Mouse (Mus musculus) intestine, postnatal 0 days (tissue): ENCODE data around the gene Muc4. TPM values are rescaled to one million over a fixed set of nuclear protein-coding genes. Genes with fewer than 3 reads are reported as not detected.

Source experiments
- ATAC-seq: fragments of 200-750 bp; cut with Nextera tagmentation; 2 replicates; pipeline ENCODE4 v1.8.0; 2017; ENCODE audit warnings: mild to moderate bottlenecking, moderate TSS enrichment, moderate library complexity
- H3K27ac ChIP-seq: fragments of 300-500 bp; sonication (generic); 2 replicates; pipeline ENCODE4 v1.5.1; 2014; ENCODE audit warnings: mild to moderate bottlenecking, low read depth, low read length, moderate library complexity
- H3K27me3 ChIP-seq: fragments of 300-500 bp; sonication (generic); replicated peaks from 2 replicates; pipeline ENCODE4 v1.6.1; 2014; ENCODE audit warnings: low read length, mixed read lengths; ENCODE audit not compliant: control insufficient read depth, insufficient read depth
- H3K36me3 ChIP-seq: fragments of 300-500 bp; sonication (generic); 2 replicates; pipeline ENCODE4 v1.6.1; 2014; ENCODE audit warnings: mild to moderate bottlenecking, moderate library complexity; ENCODE audit not compliant: control insufficient read depth, insufficient read depth
- H3K4me1 ChIP-seq: fragments of 300-500 bp; sonication (generic); replicated peaks from 2 replicates; pipeline ENCODE4 v1.6.1; 2014; ENCODE audit warnings: antibody characterized with exemption, low read length, mixed read lengths; ENCODE audit not compliant: control insufficient read depth, insufficient read depth
- H3K4me2 ChIP-seq: fragments of 300-500 bp; sonication (generic); replicated peaks from 2 replicates; pipeline ENCODE4 v1.6.1; 2014; ENCODE audit warnings: low read depth, mild to moderate bottlenecking, moderate library complexity
- H3K4me3 ChIP-seq: fragments of 300-500 bp; sonication (generic); 2 replicates; pipeline ENCODE4 v1.5.1; 2014; ENCODE audit warnings: low read depth, low read length
- H3K9ac ChIP-seq: fragments of 300-500 bp; sonication (generic); 2 replicates; pipeline ENCODE4 v1.6.1; 2014; ENCODE audit warnings: mild to moderate bottlenecking, low read depth, low read length
- H3K9me3 ChIP-seq: fragments of 300-500 bp; sonication (generic); 2 replicates; pipeline ENCODE4 v1.6.1; 2016; ENCODE audit warnings: mixed run types; ENCODE audit not compliant: control insufficient read depth
- CTCF ChIP-seq: sonication (generic); IDR thresholded peaks from 2 replicates; pipeline ENCODE4 v1.5.1; 2016; ENCODE audit warnings: low read depth, mild to moderate bottlenecking, control low read depth, antibody characterized with exemption, moderate library complexity
- WGBS: fragments of 180-500 bp; shearing (Covaris S2); extraction: QIAGEN DNeasy Blood & Tissue Kit; methylation state at CpG from one replicate; pipeline ENCODE4 v1.1.7; 2014; 5-methylcytosine and 5-hydroxymethylcytosine counted together
- polyA plus RNA-seq: library from polyadenylated mRNA; unstranded; fragments of >200 nt; fragmentation: Nextera tagmentation; extraction: Ambion mirVana; gene quantifications from 2 replicates; pipeline ENCODE4 v1.2.1, GENCODE M21; 2015

The Muc4 gene
- polyA plus RNA-seq, 1 experiment from 2014 or later: 0.95 TPM

- H3K9ac ChIP-seq: no peak overlapping the region
- peak; percentile 21; the same call in 1 of the 2 replicates for TF ChIP-seq CTCF
- H3K27me3 ChIP-seq: no peaks in the 10 kb centered on the region
- 91% methylated on average over 2 of the region's 2 CpGs for WGBS
- no peaks in the 10 kb centered on the region for H3K4me1 ChIP-seq
- no peaks in the 10 kb centered on the region for H3K36me3 ChIP-seq
- H3K4me2 ChIP-seq: no peak overlapping the region
- H3K27ac ChIP-seq: no peak overlapping the region
- no peak overlapping the region for H3K4me3 ChIP-seq
- no peaks in the 10 kb centered on the region for H3K9me3 ChIP-seq
- no peak for ATAC-seq
These were observed 28.9 kb downstream of the Muc4 start for GRCm38 (mm10) chr16:32764550-32764949.

- H3K4me1 ChIP-seq: no peaks in the 10 kb centered on the region
- no peaks in the 10 kb centered on the region for H3K9me3 ChIP-seq
- WGBS: 77% methylated on average over 6 of the region's 6 CpGs
- no peak overlapping the region for H3K27ac ChIP-seq
- H3K4me3 ChIP-seq: no peak overlapping the region
- no peak for TF ChIP-seq CTCF
- no peaks in the 10 kb centered on the region for H3K36me3 ChIP-seq
- H3K4me2 ChIP-seq: no peak overlapping the region
- ATAC-seq: no peak
- H3K27me3 ChIP-seq: no peaks in the 10 kb centered on the region
- H3K9ac ChIP-seq: no peak overlapping the region
These were observed 29.3 kb downstream of the Muc4 start for GRCm38 (mm10) chr16:32764961-32765360.

GRCm38 (mm10) chr16:32766904-32767303 lies 31.2 kb downstream of the Muc4 start:
- Histone ChIP-seq H3K27me3 (no peaks in the 10 kb centered on the region), H3K9me3 (no peaks in the 10 kb centered on the region), H3K27ac (no peak overlapping the region), H3K4me3 (no peak overlapping the region), H3K9ac (no peak overlapping the region), H3K36me3 (no peaks in the 10 kb centered on the region), H3K4me2 (no peak overlapping the region), H3K4me1 (no peaks in the 10 kb centered on the region)
- no peak for ATAC-seq
- TF ChIP-seq CTCF: no peak
- WGBS: 89% methylated on average over 7 of the region's 7 CpGs

- Histone ChIP-seq H3K4me1 (no peaks in the 10 kb centered on the region), H3K9ac (no peak overlapping the region), H3K27ac (no peak overlapping the region), H3K9me3 (no peaks in the 10 kb centered on the region), H3K36me3 (no peaks in the 10 kb centered on the region), H3K4me3 (no peak overlapping the region), H3K27me3 (no peaks in the 10 kb centered on the region), H3K4me2 (no peak overlapping the region)
- ATAC-seq: no peak
- no peak for TF ChIP-seq CTCF
- 48% methylated on average over 10 of the region's 10 CpGs for WGBS
These were observed 41.0 kb downstream of the Muc4 start for GRCm38 (mm10) chr16:32776676-32777075.

GRCm38 (mm10) chr16:32778956-32779355 lies 43.3 kb downstream of the Muc4 start:
- TF ChIP-seq CTCF: no peak
- H3K4me1 ChIP-seq: no peaks in the 10 kb centered on the region
- no peak overlapping the region for H3K4me3 ChIP-seq
- no peaks in the 10 kb centered on the region for H3K36me3 ChIP-seq
- ATAC-seq: no peak
- WGBS: 52% methylated on average over 8 of the region's 8 CpGs
- no peak overlapping the region for H3K4me2 ChIP-seq
- H3K9ac ChIP-seq: no peak overlapping the region
- no peaks in the 10 kb centered on the region for H3K27me3 ChIP-seq
- no peak overlapping the region for H3K27ac ChIP-seq
- no peaks in the 10 kb centered on the region for H3K9me3 ChIP-seq

GRCm38 (mm10) chr16:32783324-32784062 lies 47.8 kb downstream of the Muc4 start:
- 46% methylated on average over 5 of the region's 5 CpGs for WGBS
- Histone ChIP-seq H3K4me1 (no peaks in the 10 kb centered on the region), H3K9ac (no peak overlapping the region), H3K4me3 (no peak overlapping the region), H3K9me3 (no peaks in the 10 kb centered on the region), H3K4me2 (no peak overlapping the region), H3K36me3 (no peaks in the 10 kb centered on the region), H3K27ac (no peak overlapping the region), H3K27me3 (no peaks in the 10 kb centered on the region)
- ATAC-seq: no peak
- no peak for TF ChIP-seq CTCF
